Mouse (Mus musculus): ENCODE results near the gene Gpc6.
A peak's percentile ranks its signal among the peaks of the same experiment; 100 is the strongest.

Gpc6 gene

DNA sequence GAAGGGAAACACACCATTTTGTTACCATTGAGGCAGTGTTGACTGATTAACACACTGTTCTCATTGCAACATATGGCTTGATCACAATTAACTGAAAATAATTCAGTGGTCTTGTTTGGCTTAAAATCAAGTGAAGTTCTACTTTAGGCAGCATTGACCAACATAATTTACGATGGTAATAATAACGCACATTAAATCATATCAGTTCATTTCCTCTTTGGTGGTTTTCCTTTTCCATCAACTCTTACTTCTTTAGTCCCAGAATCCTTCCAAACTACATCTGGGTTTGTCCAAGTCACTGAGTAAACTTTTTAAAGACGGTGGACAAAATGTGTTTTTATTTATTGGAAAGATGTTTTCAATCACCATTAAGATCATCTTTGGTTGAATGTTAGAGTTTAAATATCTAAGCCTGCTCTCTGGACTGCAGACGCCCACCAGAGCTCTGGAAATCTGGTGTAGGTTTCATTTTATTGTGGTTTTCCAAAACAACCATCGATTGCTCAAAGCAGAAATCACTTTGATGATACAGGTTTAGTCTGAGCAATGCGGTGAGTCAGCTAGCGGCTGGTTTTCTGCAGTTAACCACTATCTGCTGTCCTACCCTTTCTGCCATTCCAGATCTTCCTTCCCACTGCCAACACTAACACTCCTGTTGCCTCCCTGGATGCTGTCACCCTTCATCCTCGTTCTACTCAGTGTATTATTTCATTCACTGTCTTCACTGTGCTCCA is 314.7 kb downstream of the Gpc6 start:
- no peak for DNase-seq (ENCODE audit: low spot score)

DNA sequence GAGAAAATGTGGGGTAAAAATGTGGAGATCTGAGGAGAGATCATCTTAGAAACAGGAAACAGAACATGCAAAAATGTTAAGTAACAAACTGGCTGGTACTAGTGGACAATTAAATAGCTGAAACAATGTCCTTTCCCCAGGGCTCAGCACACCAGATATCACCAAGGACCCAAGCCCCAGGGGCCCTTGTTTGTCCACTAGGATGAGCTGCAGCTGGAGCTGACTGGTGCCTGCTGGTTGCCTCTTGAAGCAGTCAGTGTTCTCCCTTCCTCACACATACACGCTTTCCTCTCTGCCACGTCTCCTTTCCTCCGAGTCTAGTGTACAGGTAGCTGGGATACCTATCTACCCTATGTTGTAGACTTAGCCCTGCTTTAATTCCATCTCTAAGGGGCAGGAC is 320.5 kb downstream of the Gpc6 start:
- no peak for DNase-seq (ENCODE audit: low spot score)

DNA sequence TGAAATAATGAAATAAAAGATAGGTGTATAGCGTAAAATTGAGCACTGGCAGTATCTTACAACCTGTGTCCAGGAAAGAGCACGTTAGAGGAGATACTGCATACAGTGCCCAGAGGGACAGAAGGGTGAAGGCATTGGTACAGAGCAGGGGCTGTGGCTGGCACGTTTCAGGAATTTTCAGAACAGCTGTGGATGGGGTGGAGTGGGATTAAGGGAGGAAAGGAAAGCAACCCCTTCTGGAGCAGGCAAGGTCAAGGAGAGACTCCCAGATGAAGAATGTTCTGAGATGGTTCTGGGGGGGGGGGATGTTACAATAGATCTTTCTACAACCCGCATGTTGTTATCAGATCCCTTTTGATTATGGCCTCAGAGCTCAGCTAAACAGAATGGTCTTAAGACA is 331.1 kb downstream of the Gpc6 start:
- DNase-seq (ENCODE audit: low spot score) = no peak

DNA sequence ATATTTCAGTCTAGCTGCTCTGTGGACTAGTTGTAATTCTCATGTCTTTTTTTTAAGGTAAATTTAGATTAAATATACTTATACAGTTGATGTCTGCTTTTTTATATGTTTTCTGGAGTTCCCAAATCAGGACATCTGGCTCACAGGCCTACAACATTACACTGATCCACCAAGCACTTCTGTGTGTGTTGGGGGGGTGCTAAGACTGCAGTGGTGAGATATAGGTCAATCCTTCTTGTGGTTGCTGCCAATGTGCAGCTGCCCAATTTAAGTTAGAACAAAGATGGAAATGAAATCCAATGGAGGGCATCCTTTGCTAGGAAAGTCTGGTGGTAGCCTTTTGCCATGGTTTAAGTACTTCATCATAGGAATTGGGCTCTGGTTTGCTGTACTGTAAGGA is 340.5 kb downstream of the Gpc6 start:
- DNase-seq (ENCODE audit: low spot score) = no peak

DNA sequence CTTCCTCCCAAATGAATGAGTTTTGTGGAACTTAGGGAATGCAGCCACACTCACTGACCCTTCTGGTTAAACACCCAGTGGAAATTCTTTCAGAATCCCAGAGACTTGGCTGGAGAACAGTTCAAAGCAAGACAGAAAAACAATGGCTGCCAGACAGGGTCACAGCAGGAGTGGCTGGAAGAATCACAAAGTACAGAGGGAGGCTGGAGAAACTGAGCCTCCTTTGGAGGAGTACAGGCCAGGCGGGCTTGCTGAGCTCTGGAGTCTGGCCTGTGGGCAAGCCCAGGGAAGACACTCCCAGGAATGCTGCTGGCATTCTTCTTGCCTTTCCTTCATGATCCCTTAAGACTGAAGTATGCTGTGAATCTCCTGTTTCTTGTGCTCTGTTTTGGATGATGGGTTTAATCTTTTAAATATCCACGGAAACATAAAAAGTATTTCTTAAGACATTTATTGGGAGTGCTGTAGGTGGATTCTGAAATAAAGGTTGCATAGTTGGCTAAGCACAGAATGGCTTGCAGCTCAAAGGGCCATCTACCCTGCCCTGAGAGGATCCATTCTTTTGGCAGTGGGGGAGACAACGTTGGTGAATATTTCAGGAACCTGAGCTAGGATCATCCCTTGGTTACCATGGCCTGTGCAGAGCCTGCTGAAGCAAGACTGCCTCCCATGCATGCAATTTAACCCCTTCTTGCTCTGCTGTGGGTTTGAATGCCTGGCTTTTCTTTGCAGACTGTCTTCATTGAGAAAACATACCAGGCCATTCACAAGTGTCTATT is 342.9 kb downstream of the Gpc6 start:
- peak; percentile 9 for DNase-seq (ENCODE audit: low spot score)

DNA sequence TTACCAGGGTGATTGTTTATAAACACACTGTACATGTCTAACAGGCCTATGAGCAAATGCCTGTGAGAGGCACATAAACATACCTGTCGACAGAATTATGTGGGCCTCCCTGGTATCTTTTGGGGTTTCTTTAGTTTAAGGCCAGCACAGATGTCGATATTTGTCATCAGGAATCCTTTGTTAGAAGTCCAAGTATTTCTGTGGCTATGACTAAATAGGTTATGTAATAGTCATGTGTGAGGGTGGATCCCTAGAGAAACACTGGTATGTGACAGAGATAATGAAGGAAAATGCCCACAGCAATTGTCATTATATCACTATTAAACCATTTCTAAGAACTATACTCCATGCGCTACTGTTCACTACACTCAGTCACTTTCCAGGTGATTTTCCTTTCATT is 358.5 kb downstream of the Gpc6 start:
- no peak for DNase-seq (ENCODE audit: low spot score)

DNA sequence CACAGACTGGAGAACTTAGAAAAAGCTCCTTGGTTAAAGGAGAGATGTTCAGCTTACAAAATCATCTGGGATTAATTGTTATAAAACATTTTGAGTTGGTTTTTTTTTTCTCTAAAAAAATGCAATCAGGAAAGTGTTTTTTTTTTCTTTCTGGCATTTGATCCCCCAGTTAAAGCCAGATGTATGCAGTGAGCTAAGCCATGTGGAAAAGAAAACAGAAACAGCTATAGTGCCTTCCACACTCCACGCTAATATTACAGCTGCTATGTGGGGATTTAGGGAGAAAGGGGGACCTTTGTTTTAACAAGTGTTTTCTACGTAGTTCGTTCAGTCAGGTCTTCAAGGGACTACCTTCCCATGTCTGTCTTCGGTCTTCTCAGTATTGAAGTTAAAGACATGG is 368.6 kb downstream of the Gpc6 start:
- no peak for DNase-seq (ENCODE audit: low spot score)

DNA sequence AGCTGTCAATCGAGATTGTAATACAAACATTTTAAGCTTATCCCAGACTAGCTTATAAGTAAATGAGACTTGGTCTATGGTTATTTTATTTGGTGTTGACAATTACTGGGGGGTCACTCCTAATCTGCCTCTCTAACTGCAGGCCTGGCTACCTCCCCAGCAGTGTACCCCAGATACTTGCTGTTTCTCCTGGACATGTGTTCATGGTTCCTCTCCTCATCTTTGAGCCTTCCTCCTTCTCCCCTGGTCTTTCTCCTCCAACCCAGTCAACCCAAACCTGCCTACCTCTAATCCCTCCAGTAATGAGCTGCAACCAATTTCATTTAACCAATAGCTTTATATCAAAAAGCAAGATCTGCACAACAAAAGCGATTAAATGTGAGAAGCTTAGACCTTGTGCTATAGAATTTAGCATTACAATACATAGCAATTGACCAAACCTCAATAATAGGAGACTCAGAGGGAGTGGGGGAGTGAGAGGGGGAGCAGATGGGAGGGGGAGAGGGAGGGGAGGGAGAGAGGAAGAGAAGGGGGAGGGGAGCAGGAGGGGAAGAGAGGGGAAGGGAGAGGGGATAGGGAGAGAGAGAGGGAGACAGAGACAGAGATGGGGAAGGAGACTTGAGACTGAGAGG is 371.2 kb downstream of the Gpc6 start:
- no peak for DNase-seq (ENCODE audit: low spot score)

DNA sequence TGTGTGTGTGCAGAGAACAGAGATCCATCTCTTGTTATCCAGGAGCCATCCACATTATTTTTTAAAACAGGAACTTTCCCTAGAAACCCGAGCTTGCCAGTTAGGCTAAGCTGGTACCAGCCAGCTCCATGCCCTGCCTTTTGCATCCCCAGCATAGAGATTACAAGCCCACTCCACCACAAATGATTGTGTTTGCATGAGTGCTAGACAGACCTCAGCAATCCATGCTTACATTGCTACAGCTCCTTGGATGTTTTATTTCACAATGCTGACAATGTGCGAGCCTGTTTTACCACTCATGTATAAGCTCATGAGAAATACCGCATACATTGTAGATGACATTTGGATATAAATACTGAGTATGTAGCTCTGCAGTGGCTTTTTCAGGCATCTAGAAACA is 375.9 kb downstream of the Gpc6 start:
- no peak for DNase-seq (ENCODE audit: low spot score)

DNA sequence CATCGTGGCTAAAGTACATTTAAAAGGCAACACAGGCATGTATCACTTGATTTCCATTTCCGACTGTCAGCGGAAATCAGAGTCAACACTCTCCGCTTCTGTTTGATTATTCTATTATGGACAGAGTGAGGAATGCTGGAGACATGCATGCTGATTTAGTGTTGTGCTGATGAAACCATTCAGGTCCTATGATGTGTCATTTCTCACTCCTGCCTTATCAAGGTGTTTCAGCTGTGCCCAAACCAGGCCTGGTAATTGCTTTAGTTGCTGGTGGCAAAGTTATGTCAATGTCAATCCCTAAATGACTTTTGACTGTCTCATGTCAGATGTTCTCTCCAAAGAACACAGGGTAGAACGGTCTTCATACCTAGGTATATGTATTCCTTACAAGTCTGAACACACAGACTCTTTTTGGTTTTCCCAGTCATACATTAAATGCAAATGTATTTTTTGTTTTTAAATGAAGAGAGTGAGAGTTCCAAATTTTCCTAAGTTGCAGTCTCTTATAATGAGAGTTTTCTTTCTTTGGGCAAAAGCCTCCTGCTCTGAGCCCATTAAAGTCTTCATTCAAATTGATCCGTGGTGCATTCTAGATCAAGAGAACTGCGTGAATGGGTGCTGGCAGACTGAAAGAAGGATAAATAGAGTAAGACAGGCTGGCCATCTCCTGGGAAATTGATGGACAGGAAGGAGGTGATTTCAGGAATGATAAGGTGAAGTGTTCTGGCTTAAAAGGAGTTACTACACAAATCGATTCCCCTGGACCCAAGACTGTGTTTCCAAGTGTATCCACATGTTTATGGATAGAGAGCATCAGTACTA is 379.0 kb downstream of the Gpc6 start:
- no peak for DNase-seq (ENCODE audit: low spot score)

DNA sequence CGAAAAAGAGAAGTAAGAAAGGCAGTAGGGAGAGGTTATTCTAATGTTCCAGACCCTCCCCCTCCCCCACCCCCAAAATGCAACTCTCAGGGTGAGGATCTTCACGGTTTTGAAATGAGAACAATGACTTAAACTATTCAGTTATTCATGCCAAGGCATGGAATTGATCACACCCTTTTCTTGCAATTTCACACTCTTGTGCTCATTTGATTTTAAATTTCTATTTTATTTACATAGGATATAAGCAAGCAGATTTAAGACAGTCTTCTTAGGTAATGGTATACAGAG is 379.6 kb downstream of the Gpc6 start:
- no peak for DNase-seq (ENCODE audit: low spot score)

DNA sequence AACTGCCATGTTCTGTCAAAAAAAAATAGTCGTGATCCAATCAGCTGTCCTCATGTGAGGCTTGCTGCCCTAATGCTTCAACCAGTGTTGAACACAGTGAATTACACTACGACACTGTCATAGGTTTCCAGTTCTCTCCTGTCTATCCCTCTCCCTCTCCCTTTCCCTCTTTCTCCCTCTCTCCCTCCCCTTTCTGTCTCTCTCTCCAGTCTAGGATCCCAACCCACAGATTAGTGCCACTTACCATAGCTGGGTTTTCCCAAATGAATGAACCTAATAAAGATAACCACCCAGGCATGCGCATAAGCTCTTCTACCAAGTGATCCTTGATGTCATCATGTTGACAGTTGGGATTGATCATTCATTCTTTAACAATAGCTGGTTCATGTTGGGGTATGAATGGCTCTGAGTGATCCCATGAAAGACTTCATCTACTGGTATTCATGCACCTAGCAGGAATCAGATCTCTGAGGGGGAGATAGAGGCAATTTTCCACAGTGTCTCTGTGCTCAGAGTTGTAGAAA is 384.9 kb downstream of the Gpc6 start:
- DNase-seq (ENCODE audit: low spot score) = no peak

DNA sequence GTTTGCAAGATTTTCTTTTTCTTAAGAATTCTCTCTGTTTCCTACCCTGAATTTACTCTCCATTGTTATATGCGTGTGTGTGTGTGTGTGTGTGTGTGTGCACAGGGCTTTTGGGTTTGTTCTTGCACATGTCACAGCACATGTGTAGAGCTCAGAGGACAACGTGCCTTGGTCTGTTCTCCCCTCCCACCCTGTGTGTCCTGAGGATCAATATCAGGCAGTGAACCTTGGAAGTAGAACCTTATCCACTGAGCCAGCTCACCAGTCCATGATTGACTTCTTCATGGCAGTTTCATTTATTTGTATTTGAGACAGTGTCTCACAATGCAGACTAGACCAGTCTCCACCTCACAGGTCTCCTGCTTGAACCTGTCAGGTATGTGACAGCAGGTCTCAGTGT is 399.1 kb downstream of the Gpc6 start:
- no peak for DNase-seq (ENCODE audit: low spot score)

DNA sequence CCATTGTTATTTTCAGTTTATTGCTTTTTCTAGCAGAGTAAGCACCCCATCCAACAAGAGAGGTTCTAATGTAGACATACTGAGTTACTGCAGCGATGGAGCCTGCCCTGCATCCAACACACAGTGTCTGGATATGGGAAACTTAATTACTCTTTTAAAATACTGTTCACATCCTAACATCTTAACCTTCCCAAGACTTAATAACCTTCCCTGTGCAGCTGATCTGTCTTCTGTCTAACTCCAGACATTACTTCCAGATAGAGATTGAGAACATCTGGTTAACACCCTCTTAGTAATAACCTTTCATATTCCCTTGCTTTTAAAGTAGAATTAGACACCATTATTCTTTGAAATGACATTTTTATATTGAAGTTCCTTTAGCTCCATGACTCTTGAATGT is 407.1 kb downstream of the Gpc6 start:
- DNase-seq (ENCODE audit: low spot score) = no peak

DNA sequence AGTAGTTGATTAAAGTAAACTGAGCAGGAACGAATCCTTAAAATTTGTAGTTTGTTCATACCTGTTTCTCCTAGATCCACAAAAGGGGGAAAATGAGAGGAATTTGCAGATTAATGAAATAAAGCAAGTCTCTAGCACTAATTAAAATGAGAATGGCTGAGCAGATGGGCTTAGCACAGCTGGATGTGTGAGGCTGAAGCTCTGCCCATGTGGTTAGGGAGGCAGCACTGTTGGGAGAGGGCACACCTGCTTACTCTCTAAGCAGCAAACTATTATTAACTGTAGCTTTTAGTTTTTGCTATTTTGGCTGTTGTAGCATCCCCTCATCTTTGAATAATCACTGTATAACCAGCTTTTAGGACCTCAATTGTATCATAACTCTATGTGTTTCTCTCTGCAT is 412.2 kb downstream of the Gpc6 start:
- no peak for DNase-seq (ENCODE audit: low spot score)

DNA sequence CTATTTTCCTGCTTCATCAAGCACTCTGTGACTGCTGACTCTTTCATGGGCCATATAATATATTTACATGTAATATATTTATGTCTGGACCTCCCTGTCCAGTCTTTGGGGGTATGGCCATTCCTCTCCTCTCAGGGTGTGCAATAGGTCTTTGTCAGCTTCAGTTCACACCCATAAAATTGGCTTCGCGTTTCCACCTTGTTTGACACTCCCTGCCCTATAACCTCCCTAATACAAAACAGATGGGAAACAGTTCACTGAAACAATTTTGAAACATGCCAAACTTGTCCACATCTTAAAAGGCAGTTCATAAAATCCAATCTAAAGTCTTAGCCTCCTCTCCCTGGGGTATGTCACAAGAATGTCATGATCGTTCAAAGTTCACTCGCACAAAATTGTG is 415.4 kb downstream of the Gpc6 start:
- DNase-seq (ENCODE audit: low spot score) = peak; percentile 7

DNA sequence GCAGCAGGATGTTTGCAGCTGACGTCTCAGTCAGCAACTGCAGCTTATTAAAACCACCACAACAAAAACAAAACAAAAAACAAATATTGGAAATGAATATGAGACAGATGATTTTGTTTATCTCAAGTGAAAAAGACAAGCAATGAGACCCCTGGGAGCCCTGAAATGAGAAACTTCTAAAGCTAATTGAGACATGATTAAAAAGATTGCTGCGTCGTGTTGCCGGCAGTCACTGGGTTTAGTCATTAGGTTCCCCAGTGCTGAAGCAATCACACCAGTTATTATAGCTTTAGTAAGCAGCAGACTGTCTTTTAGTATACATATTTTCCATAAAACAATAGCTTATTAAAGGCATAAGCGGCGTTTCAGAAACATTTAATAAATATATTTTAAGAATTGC is 419.4 kb downstream of the Gpc6 start:
- no peak for DNase-seq (ENCODE audit: low spot score)

DNA sequence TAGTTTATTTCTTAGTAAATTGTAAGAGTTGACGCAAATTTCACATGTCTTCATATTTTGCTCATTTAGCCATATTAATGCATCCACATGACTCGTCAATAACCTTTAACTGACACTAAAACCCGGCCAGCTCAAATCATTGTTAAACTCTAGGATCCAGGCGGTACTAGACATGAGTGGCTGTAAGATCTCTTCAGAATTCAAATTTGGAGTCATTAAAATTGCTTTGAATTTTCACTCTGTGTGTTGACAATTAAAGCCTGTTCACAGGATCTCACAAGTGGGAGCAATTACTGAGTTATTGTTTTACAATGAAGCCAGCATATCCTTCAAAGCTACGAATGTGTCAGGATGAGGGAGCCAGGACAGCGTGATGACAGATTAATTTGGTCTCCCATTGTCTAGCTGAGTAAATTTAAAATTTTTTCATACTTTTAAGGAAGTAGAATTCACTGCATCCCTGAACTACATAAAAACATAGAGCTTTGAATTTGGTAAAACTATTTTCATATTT is 421.3 kb downstream of the Gpc6 start:
- no peak for DNase-seq (ENCODE audit: low spot score)

DNA sequence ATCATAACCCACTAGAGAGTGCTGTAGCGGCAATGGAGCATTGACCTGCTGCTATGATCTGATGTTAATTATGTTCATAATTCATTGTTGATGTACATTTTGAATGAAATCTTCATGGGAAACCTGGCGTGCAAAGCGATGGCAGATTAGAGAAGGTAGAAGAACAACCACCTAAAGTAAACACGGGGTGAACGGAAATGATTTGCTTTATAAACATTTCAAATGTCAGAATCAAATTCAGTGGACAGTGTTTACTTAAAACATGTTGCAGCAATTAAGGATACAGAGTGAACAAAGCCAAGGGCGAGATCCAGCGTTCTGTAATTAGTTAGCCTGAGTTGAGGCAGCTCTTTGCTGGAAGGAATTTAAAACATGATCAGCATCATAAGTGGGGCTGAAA is 426.2 kb downstream of the Gpc6 start:
- DNase-seq (ENCODE audit: low spot score) = no peak

DNA sequence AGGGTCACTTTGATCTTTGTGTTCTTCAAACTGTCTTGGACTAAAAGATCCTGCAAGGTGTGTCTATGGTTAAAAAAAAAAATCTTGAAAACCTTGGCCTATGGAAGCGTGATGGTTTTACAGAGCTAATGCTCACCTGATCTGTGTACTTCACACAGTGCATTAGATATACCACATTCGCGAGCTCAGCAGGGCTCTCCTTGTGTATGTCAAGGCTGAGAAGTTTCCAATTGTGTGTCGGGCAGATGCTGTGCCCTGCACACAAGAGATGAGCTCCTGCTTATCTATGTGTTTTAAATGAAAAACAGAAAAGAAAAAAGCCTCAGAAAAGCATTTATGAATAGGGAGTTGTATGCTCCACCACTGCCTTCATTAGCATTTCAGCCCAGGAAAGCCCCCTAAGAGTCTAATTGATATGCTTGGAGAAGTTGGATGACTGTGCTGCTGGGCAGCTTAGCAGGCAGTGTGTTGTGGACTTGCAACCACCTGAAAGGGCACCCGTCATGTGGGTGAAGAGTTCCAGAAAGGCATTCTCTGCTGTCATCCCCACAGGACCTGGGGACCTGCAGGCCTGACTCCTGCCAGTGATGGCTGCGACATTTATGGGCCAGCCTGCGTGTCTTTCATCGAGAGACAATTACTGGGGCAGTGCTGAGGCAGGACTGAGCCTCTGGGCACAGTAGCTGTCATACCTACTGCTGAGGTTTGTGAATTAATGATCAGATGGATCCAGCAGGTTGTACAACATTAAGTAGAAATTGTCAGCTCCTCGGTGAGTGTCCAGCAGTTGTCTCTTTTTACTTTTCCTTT is 436.2 kb downstream of the Gpc6 start:
- no peak for DNase-seq (ENCODE audit: low spot score)

DNA sequence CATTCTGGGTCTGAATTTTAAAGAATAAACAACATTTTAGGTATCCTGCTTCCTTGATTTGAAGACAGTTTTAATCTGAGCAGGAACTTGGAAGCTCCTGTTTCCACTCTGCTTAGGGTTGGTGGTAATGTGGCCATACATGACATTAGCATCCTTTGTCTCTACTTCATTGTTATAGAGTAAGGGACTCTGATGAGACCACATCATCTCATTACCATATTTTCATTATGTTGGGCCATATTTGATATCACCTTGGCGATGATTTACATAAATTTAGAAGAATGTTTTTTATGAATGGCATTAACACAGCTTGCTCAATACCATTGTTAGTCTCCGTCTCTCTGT is 436.8 kb downstream of the Gpc6 start:
- DNase-seq (ENCODE audit: low spot score) = no peak
